Mouse (Mus musculus) ES-E14 (cell line): ENCODE measurements at regions not wholly inside any gene's neighbourhood (a gene's known extent, or its start where the extent isn't known, plus 50 kb on each side); places are given as distances from the start of the nearest gene placed in this dataset.

Experiments
- DNase-seq: peaks from one replicate; pipeline ENCODE4 v3.0.0-alpha.2; 2013; ENCODE audit warnings: low read depth, low spot score
- H3K27ac ChIP-seq: 2 replicates; pipeline ENCODE4 v1.5.1; 2012; ENCODE audit warnings: low read depth, mild to moderate bottlenecking, low read length, moderate library complexity, mixed read lengths; ENCODE audit not compliant: poor library complexity, insufficient read depth, severe bottlenecking
- H3K36me3 ChIP-seq: 2 replicates; pipeline ENCODE4 v1.6.1; 2012; ENCODE audit warnings: mild to moderate bottlenecking, low read length, moderate library complexity, mixed read lengths; ENCODE audit not compliant: control insufficient read depth, poor library complexity, insufficient read depth, severe bottlenecking
- H3K4me1 ChIP-seq, 2 experiments: fragments of 150-350 bp in 1 of 2; sonication (generic) in 1 of 2; 2 replicates each; pipeline ENCODE4 v1.6.1; 2012; ENCODE audit warnings: low read length in 2 of 2, mild to moderate bottlenecking in 1 of 2, mixed read lengths in 1 of 2; ENCODE audit not compliant: control insufficient read depth in 2 of 2, insufficient read depth in 2 of 2, poor library complexity in 1 of 2
- H3K4me3 ChIP-seq, 2 experiments: fragments of 150-350 bp in 1 of 2; sonication (generic) in 1 of 2; 2 replicates each; pipeline ENCODE4 v1.5.1; 2012; ENCODE audit warnings: low read length in 2 of 2, low read depth in 1 of 2, mild to moderate bottlenecking in 1 of 2, mixed read lengths in 1 of 2; ENCODE audit not compliant: insufficient read depth in 1 of 2, poor library complexity in 1 of 2, severe bottlenecking in 1 of 2
- H3K9ac ChIP-seq: 2 replicates; pipeline ENCODE4 v1.6.1; 2012; ENCODE audit warnings: low read depth, mild to moderate bottlenecking, low read length, mixed read lengths; ENCODE audit not compliant: poor library complexity, insufficient read depth, severe bottlenecking
- H3K9me3 ChIP-seq: fragments of 150-350 bp; sonication (generic); 2 replicates; pipeline ENCODE4 v1.6.1; 2012; ENCODE audit warnings: low read depth, mild to moderate bottlenecking, low read length; ENCODE audit not compliant: control insufficient read depth, insufficient read depth
- CHD2 ChIP-seq: IDR thresholded peaks from 2 replicates; pipeline ENCODE4 v1.6.1; 2014; ENCODE audit warnings: mild to moderate bottlenecking, low read depth, low read length, inconsistent platforms
- HCFC1 ChIP-seq: IDR thresholded peaks from 2 replicates; pipeline ENCODE4 v1.6.1; 2012; ENCODE audit warnings: low read length, inconsistent platforms, borderline replicate concordance; ENCODE audit not compliant: insufficient read depth
- MAFK ChIP-seq: IDR thresholded peaks from 2 replicates; pipeline ENCODE4 v1.6.1; 2014; ENCODE audit warnings: mild to moderate bottlenecking, low read depth, low read length, inconsistent platforms; ENCODE audit not compliant: insufficient read depth
- ZC3H11A ChIP-seq: IDR thresholded peaks from 2 replicates; pipeline ENCODE4 v1.6.1; 2012; ENCODE audit warnings: low read depth, mild to moderate bottlenecking, inconsistent platforms, low read length, borderline replicate concordance
- ZNF384 ChIP-seq: IDR thresholded peaks from 2 replicates; pipeline ENCODE4 v1.6.1; 2012; ENCODE audit warnings: low read depth, low read length, inconsistent platforms
- in situ Hi-C, 2 experiments: fragments of 600-800 bp; cut with MboI; formaldehyde crosslinking; loops; one replicate each; pipeline ENCODE4 v1.15.1; 2025; ENCODE audit warnings: low sequenced_read_pairs in 2 of 2, inconsistent platforms in 1 of 2; ENCODE audit not compliant: unreplicated experiment in 2 of 2

GRCm38 (mm10) chr14:105728841-105729240 is 167.8 kb downstream of the Spry2 start:
- no peak for DNase-seq
- in situ Hi-C loops = no loop called here
- no peak overlapping the region for H3K4me3 ChIP-seq
- no peak overlapping the region for H3K9ac ChIP-seq
- no peak overlapping the region for H3K27ac ChIP-seq
- H3K9me3 ChIP-seq = no peaks in the 10 kb centered on the region
- TF ChIP-seq ZC3H11A = no peak
- no peak for TF ChIP-seq CHD2
- peaks cover 7 to 8% of the 10 kb centered on the region in 2 experiments; a peak in 3 of 4 replicates for H3K4me1 ChIP-seq
- H3K36me3 ChIP-seq = no peaks in the 10 kb centered on the region; the same call in 1 of the 2 replicates

- Histone ChIP-seq H3K36me3 (no peaks in the 10 kb centered on the region; the same call in 1 of the 2 replicates), H3K4me3 (no peak overlapping the region), H3K4me1 (no peaks in the 10 kb centered on the region), H3K9ac (no peak overlapping the region), H3K9me3 (no peaks in the 10 kb centered on the region), H3K27ac (no peak overlapping the region)
- no peak for DNase-seq
- in situ Hi-C loops = no loop called here
- TF ChIP-seq ZNF384 = no peak
- no peak for TF ChIP-seq CHD2
- no peak for TF ChIP-seq ZC3H11A
- no peak for TF ChIP-seq HCFC1
- TF ChIP-seq MAFK = no peak
Observed at GRCm38 (mm10) chr14:105725741-105726140, 170.9 kb downstream of the Spry2 start.

- DNase-seq = no peak
- H3K4me3 ChIP-seq = no peak overlapping the region
- TF ChIP-seq CHD2 (no peak), MAFK (no peak), ZC3H11A (no peak), ZNF384 (no peak)
- in situ Hi-C loops = no loop called here
- H3K4me1 ChIP-seq = no peaks in the 10 kb centered on the region
- no peaks in the 10 kb centered on the region for H3K9me3 ChIP-seq
- no peak overlapping the region for H3K27ac ChIP-seq
- H3K36me3 ChIP-seq = no peaks in the 10 kb centered on the region; the same call in 1 of the 2 replicates
- no peak overlapping the region for H3K9ac ChIP-seq
Observed at GRCm38 (mm10) chr14:105722923-105723322, 173.7 kb downstream of the Spry2 start.

- TF ChIP-seq ZNF384 = no peak
- TF ChIP-seq MAFK = no peak
- no peak for TF ChIP-seq CHD2
- no peak for TF ChIP-seq ZC3H11A
- TF ChIP-seq HCFC1 = no peak
- Histone ChIP-seq H3K4me3 (no peak overlapping the region), H3K36me3 (no peaks in the 10 kb centered on the region; the same call in 1 of the 2 replicates), H3K4me1 (no peaks in the 10 kb centered on the region), H3K9me3 (no peaks in the 10 kb centered on the region), H3K27ac (no peak overlapping the region), H3K9ac (no peak overlapping the region)
- no peak for DNase-seq
- in situ Hi-C loops = no loop called here
Observed at GRCm38 (mm10) chr14:105721576-105721975, 175.0 kb downstream of the Spry2 start.

GRCm38 (mm10) chr14:105720816-105721510 is 175.7 kb downstream of the Spry2 start:
- H3K9ac ChIP-seq = no peak overlapping the region
- no peak overlapping the region for H3K4me3 ChIP-seq
- DNase-seq = no peak
- in situ Hi-C loops = no loop called here
- H3K27ac ChIP-seq = no peak overlapping the region
- TF ChIP-seq ZNF384 = no peak
- H3K4me1 ChIP-seq = no peaks in the 10 kb centered on the region
- H3K9me3 ChIP-seq = no peaks in the 10 kb centered on the region
- no peaks in the 10 kb centered on the region; the same call in 1 of the 2 replicates for H3K36me3 ChIP-seq
